Mouse (Mus musculus): Measurements from ENCODE around the gene Gm3952. TPM values are rescaled to one million over a fixed set of nuclear protein-coding genes. Genes with fewer than 3 reads are reported as not detected.

Gene Gm3952
- polyA plus RNA-seq (2015; fragmentation: Nextera tagmentation; extraction: Ambion mirVana), result not detected in 2 replicates

GRCm38 (mm10) chr8:128798594-128798993, at the start of gene Gm3952:
Gene Gm3952, minus strand, starts transcription at chr8:128798694.
- Histone ChIP-seq H3K4me2 (no peak within 1 kb of the TSS), H3K27ac (no peak within 1 kb of the TSS), H3K4me1 (no peaks in the 10 kb centered on the region), H3K9ac (no peak within 1 kb of the TSS), H3K27me3 (replicated peaks) (no peaks in the 10 kb centered on the region), H3K36me3 (no peaks in the 10 kb centered on the region), H3K9me3 (no peaks in the 10 kb centered on the region), H3K4me3 (replicated peaks) (no peak within 1 kb of the TSS)
- no peak for ATAC-seq (ENCODE audit: insufficient read depth, low FRiP score, low read depth)
- WGBS, result 62% methylated on average over 1 of the region's 1 CpGs

DNA sequence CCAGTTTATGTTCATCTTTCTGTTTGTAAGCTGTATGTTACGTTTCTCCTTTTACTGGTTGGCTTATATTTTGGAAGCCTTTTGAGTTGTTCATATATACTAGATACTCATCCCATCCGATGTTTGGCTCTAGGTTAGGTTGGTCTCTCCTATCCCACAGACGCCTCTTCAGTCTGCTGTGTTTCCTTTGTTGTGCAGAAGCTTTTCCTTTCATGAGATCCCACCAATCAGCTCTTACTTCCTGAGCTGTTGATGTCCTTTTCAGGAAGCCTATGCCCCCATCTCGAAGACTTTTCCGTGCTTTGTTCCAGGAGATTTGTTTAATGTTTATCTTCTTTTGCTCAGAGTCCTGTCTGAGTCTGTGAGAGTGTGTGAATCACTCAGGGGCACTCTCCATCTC, 45.3 kb upstream of the Gm3952 start:
- no peak overlapping the region for H3K9ac ChIP-seq
- no peaks in the 10 kb centered on the region for H3K4me1 ChIP-seq
- ATAC-seq (ENCODE audit: insufficient read depth, low FRiP score, low read depth), result no peak
- no peak overlapping the region for H3K27ac ChIP-seq
- H3K4me3 ChIP-seq (replicated peaks), result no peak overlapping the region
- no peaks in the 10 kb centered on the region for H3K27me3 ChIP-seq (replicated peaks)
- WGBS, result 42% methylated on average over 5 of the region's 5 CpGs
- H3K36me3 ChIP-seq, result no peaks in the 10 kb centered on the region
- no peak overlapping the region for H3K4me2 ChIP-seq
- H3K9me3 ChIP-seq, result no peaks in the 10 kb centered on the region

GRCm38 (mm10) chr8:128812521-128812920, 14.0 kb upstream of the Gm3952 start:
- no peak for ATAC-seq (ENCODE audit: insufficient read depth, low FRiP score, low read depth)
- H3K9me3 ChIP-seq, result no peaks in the 10 kb centered on the region
- no peak overlapping the region for H3K27ac ChIP-seq
- WGBS, result 69% methylated on average over 4 of the region's 4 CpGs
- no peaks in the 10 kb centered on the region for H3K4me1 ChIP-seq
- no peak overlapping the region for H3K4me2 ChIP-seq
- no peaks in the 10 kb centered on the region for H3K27me3 ChIP-seq (replicated peaks)
- no peaks in the 10 kb centered on the region for H3K36me3 ChIP-seq
- H3K9ac ChIP-seq, result no peak overlapping the region
- no peak overlapping the region for H3K4me3 ChIP-seq (replicated peaks)

- H3K4me3 ChIP-seq (replicated peaks), result no peak overlapping the region
- H3K9me3 ChIP-seq, result no peaks in the 10 kb centered on the region
- no peak overlapping the region for H3K4me2 ChIP-seq
- no peak overlapping the region for H3K27ac ChIP-seq
- 96% methylated on average over 3 of the region's 3 CpGs for WGBS
- no peaks in the 10 kb centered on the region for H3K4me1 ChIP-seq
- H3K9ac ChIP-seq, result no peak overlapping the region
- H3K36me3 ChIP-seq, result peaks cover 30% of the 10 kb centered on the region
- H3K27me3 ChIP-seq (replicated peaks), result no peaks in the 10 kb centered on the region
- ATAC-seq (ENCODE audit: insufficient read depth, low FRiP score, low read depth), result no peak
Observed at GRCm38 (mm10) chr8:128735692-128736091, 62.8 kb downstream of the Gm3952 start.

DNA sequence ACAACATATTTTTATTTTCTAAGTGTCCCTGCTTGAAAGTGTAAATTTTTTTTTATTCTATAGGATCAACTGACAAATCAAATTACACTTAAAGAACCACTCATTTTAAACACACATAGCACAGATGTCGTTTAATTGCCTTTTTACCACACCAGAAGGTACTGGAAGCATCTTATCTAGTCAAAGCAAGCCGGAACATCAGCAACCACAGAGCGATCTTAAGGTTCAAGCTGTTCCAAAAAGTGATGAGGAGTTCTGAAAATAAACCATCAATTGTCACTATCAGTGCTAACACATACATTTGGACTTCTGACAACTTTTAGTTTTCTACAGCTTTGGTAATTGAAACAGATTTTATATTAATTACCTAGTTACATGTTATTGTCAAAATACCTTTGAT, 64.4 kb downstream of the Gm3952 start:
- no peak overlapping the region for H3K4me3 ChIP-seq (replicated peaks)
- H3K27me3 ChIP-seq (replicated peaks), result no peaks in the 10 kb centered on the region
- peaks cover 36% of the 10 kb centered on the region for H3K36me3 ChIP-seq
- H3K9me3 ChIP-seq, result no peaks in the 10 kb centered on the region
- ATAC-seq (ENCODE audit: insufficient read depth, low FRiP score, low read depth), result no peak
- 92% methylated on average over 3 of the region's 3 CpGs for WGBS
- H3K9ac ChIP-seq, result no peak overlapping the region
- no peaks in the 10 kb centered on the region for H3K4me1 ChIP-seq
- H3K4me2 ChIP-seq, result no peak overlapping the region
- no peak overlapping the region for H3K27ac ChIP-seq

DNA sequence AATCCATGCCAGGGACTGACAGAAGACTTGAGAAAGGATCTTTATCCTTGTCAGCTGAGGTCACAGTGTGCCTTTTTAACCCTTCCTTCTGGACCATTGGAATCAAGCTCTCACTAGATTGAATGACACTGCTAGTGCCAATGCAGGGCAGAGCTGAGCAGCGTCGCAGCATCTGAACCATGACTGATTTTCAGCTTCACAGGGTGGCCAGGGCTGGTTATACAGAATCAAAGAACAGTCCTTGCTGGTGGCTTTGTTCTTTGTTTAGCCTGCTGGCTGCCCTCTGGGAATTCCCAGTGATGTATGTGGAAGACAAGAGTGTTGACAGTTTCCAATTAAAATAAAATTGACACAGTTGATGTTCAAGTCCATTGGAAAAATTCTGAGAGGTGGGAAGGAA, 66.2 kb downstream of the Gm3952 start:
- Histone ChIP-seq H3K4me1 (no peaks in the 10 kb centered on the region), H3K36me3 (peaks cover 36% of the 10 kb centered on the region), H3K9me3 (no peaks in the 10 kb centered on the region), H3K4me2 (no peak overlapping the region), H3K27me3 (replicated peaks) (no peaks in the 10 kb centered on the region), H3K9ac (no peak overlapping the region), H3K27ac (no peak overlapping the region), H3K4me3 (replicated peaks) (no peak overlapping the region)
- WGBS, result 88% methylated on average over 2 of the region's 2 CpGs
- ATAC-seq (ENCODE audit: insufficient read depth, low FRiP score, low read depth), result no peak

DNA sequence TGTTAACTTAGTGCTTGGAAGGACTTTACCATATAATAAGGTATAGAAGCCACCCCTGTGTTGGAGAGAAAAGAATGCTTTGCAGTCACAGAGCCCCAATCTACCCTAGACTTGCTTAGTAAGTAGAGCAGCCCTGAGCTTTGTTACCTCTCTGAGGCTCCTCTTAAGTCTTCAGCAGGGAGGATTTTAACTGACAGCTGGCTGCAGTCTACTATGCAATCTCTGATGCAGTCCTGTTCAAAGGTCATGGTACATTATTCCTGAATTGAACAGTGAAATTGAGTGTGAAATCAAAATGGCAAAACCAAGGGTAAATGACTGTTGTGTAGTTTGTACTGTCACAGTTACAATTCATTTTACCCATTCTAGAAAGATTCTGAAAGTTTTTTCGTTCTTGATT, 71.3 kb downstream of the Gm3952 start:
- 82% methylated on average over 1 of the region's 1 CpGs for WGBS
- Histone ChIP-seq H3K36me3 (peaks cover 38% of the 10 kb centered on the region), H3K27me3 (replicated peaks) (no peaks in the 10 kb centered on the region), H3K9ac (no peak overlapping the region), H3K4me3 (replicated peaks) (no peak overlapping the region), H3K4me2 (no peak overlapping the region), H3K4me1 (no peaks in the 10 kb centered on the region), H3K27ac (no peak overlapping the region), H3K9me3 (no peaks in the 10 kb centered on the region)
- ATAC-seq (ENCODE audit: insufficient read depth, low FRiP score, low read depth), result no peak

- Histone ChIP-seq H3K27ac (no peak overlapping the region), H3K4me3 (replicated peaks) (no peak overlapping the region), H3K4me1 (no peaks in the 10 kb centered on the region), H3K4me2 (no peak overlapping the region), H3K36me3 (peaks cover 36% of the 10 kb centered on the region), H3K27me3 (replicated peaks) (no peaks in the 10 kb centered on the region), H3K9ac (no peak overlapping the region), H3K9me3 (no peaks in the 10 kb centered on the region)
- ATAC-seq (ENCODE audit: insufficient read depth, low FRiP score, low read depth), result no peak
- WGBS, result 55% methylated on average over 1 of the region's 1 CpGs
Observed at GRCm38 (mm10) chr8:128724819-128725218, 73.7 kb downstream of the Gm3952 start.

- H3K4me1 ChIP-seq, result no peaks in the 10 kb centered on the region
- H3K4me3 ChIP-seq (replicated peaks), result no peak overlapping the region
- no peak overlapping the region for H3K27ac ChIP-seq
- ATAC-seq (ENCODE audit: insufficient read depth, low FRiP score, low read depth), result no peak
- no peaks in the 10 kb centered on the region for H3K27me3 ChIP-seq (replicated peaks)
- peaks cover 48% of the 10 kb centered on the region for H3K36me3 ChIP-seq
- H3K9ac ChIP-seq, result no peak overlapping the region
- no peaks in the 10 kb centered on the region for H3K9me3 ChIP-seq
- no peak overlapping the region for H3K4me2 ChIP-seq
Observed at GRCm38 (mm10) chr8:128716184-128716583, 82.3 kb downstream of the Gm3952 start.

DNA sequence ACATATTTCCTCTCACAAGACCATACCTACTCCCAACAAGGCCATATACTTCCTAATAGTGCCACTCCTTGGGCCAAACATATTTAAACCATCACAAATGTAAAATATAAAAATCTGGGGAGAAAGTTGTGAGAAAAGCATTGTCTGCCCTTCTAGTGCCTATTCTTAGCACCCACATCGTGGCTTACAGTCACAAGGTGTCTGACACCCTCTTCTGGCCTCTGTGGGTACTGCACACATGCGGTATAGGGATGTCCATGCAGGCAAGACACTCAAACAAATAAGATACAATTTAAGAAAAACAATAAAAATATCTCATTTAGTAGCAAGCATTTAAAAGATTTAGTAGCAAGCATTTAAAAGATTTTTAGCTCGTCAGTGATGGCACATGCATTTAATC, 89.2 kb downstream of the Gm3952 start:
- H3K27me3 ChIP-seq (replicated peaks), result no peaks in the 10 kb centered on the region
- peaks cover 32% of the 10 kb centered on the region for H3K36me3 ChIP-seq
- no peak overlapping the region for H3K4me3 ChIP-seq (replicated peaks)
- 45% methylated on average over 3 of the region's 3 CpGs for WGBS
- no peaks in the 10 kb centered on the region for H3K4me1 ChIP-seq
- no peaks in the 10 kb centered on the region for H3K9me3 ChIP-seq
- H3K27ac ChIP-seq, result no peak overlapping the region
- no peak for ATAC-seq (ENCODE audit: insufficient read depth, low FRiP score, low read depth)
- no peak overlapping the region for H3K9ac ChIP-seq
- H3K4me2 ChIP-seq, result no peak overlapping the region

DNA sequence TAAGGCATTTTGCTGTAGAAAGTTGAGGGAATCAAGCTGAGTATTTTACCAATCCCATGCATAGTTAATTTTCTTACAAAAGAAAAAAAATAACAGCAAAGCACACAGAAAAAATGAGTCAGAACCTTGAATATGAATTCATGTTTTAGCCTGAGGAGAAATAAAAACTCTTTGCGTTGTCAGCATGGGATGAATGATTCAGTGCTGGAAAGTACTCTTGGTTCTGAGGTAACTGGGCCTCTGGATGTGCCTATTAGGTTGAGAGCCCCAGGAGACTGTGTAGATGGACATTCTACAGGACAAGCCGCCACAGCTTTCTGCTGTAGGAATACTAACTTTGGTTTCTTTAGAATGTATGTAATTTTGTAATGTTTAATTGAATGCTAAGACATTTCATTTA, 93.7 kb downstream of the Gm3952 start:
- no peak overlapping the region for H3K27ac ChIP-seq

DNA sequence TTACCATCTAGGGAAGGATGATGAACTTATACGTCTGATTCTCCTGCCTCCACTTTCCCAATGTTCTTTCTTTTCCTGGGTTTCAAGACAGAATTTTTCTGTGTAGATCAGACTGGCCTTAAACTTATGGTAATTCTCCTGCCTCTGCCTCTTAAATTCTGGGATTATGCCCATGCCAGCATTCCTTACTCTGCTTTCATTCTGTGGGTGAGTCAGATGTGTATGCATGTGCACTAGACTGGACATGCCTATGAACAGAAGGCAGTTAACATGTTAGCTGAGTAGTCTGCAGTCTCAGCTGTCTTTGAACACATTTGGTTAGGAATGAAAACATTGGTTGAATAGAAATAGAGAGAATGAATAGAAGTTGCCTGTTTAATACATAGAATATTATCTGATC, 94.1 kb downstream of the Gm3952 start:
- Histone ChIP-seq H3K27me3 (replicated peaks) (no peaks in the 10 kb centered on the region), H3K36me3 (peaks cover 5% of the 10 kb centered on the region; the same call in 1 of the 2 replicates), H3K4me2 (no peak overlapping the region), H3K9me3 (no peaks in the 10 kb centered on the region), H3K4me3 (replicated peaks) (no peak overlapping the region), H3K27ac (no peak overlapping the region), H3K9ac (no peak overlapping the region), H3K4me1 (no peaks in the 10 kb centered on the region)
- ATAC-seq (ENCODE audit: insufficient read depth, low FRiP score, low read depth), result no peak
- 78% methylated on average over 1 of the region's 1 CpGs for WGBS

More for the DNA sequence above, 93.7 kb downstream of the Gm3952 start:
- no peak overlapping the region for H3K4me2 ChIP-seq
- H3K4me1 ChIP-seq, result no peaks in the 10 kb centered on the region
- no peak for ATAC-seq (ENCODE audit: insufficient read depth, low FRiP score, low read depth)
- H3K9ac ChIP-seq, result no peak overlapping the region
- no peaks in the 10 kb centered on the region for H3K27me3 ChIP-seq (replicated peaks)
- no peaks in the 10 kb centered on the region for H3K9me3 ChIP-seq
- no peak overlapping the region for H3K4me3 ChIP-seq (replicated peaks)
- 88% methylated on average over 2 of the region's 2 CpGs for WGBS
- H3K36me3 ChIP-seq, result peaks cover 5% of the 10 kb centered on the region; the same call in 1 of the 2 replicates

DNA sequence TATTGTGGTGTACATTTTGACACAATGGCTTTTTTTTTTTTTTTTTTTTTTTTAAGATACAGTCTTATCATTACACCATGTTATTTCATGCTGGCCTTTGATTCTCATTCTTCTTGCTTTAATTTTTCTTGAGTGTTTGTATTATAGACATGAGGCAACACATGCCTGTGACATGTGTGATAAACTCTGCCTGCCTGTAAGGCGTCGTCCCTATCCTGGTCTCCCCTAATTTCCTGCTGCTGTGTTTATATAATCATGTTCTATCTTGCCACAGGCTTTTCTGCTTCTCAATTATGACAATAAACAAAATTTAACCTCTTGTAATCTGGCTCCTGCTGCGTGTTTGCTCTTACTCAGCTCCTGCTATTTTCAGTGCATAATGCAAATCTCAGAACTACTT, 100.5 kb downstream of the Gm3952 start:
- Histone ChIP-seq H3K27ac (no peak overlapping the region), H3K4me2 (no peak overlapping the region), H3K4me3 (replicated peaks) (no peak overlapping the region), H3K36me3 (no peaks in the 10 kb centered on the region), H3K27me3 (replicated peaks) (no peaks in the 10 kb centered on the region), H3K4me1 (peaks cover 7% of the 10 kb centered on the region; the same call in 1 of the 2 replicates), H3K9me3 (no peaks in the 10 kb centered on the region), H3K9ac (no peak overlapping the region)
- no peak for ATAC-seq (ENCODE audit: insufficient read depth, low FRiP score, low read depth)
- 35% methylated on average over 3 of the region's 3 CpGs for WGBS

Measured in stomach, embryonic 15.5 days (tissue).